Mouse (Mus musculus): ENCODE results near the gene Rabepk. TPM values are rescaled to one million over a fixed set of nuclear protein-coding genes. Genes with fewer than 3 reads are reported as not detected.

Gene Rabepk
- polyA plus RNA-seq, 1 experiment from 2014 or later: 24.6 TPM

DNA sequence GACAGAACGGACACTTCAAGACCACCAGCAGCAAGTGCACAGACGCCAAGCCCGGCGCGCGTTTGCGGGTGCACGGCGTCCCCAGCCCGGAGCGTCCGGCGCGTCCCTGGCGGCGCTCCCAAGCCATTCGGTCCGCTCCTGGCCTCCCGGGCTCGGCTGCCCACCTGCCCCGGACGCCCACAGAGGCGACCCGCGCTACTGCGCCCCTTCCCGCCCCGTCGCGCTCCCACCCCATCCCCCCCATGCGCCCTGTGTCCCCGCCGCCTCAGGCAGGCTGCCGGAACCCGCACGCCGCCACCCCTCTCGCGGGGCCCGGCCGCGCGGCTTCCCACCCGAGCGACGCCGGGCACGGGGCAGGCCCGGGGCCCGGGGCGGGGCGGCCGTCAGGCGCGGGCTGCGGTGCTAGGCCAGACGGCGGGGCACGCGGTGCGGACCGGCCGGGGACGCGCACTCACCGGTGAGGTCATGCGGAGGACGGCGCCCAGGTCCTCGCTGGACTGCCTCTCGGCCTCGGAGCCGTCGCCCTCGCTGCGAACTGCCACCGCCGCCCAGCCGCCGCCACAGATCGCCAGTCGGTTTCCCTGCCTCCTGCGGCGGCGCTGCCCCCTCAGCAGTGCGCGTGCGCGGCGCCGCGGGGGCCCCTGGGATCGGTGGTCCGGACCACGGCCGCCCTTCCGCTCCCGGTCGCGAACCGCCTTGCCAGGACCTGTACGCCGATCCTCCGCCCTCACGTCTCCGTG is 45.7 kb downstream of the Rabepk start:
- H3K36me3 ChIP-seq: no peaks in the 10 kb centered on the region
- peak overlapping the region; percentile 61 for H3K4me2 ChIP-seq (replicated peaks)
- H3K9me3 ChIP-seq: no peaks in the 10 kb centered on the region
- peaks cover 15% of the 10 kb centered on the region for H3K4me1 ChIP-seq
- peak overlapping the region; percentile 93 for H3K27ac ChIP-seq (replicated peaks)
- peak overlapping the region; percentile 91 for H3K4me3 ChIP-seq
- under 1% methylated on average over 72 of the region's 106 CpGs for WGBS
- H3K9ac ChIP-seq (replicated peaks): peak overlapping the region; percentile 98
- peak; percentile 94 for ATAC-seq (ENCODE audit: low FRiP score, low read depth)
- no peaks in the 10 kb centered on the region for H3K27me3 ChIP-seq

DNA sequence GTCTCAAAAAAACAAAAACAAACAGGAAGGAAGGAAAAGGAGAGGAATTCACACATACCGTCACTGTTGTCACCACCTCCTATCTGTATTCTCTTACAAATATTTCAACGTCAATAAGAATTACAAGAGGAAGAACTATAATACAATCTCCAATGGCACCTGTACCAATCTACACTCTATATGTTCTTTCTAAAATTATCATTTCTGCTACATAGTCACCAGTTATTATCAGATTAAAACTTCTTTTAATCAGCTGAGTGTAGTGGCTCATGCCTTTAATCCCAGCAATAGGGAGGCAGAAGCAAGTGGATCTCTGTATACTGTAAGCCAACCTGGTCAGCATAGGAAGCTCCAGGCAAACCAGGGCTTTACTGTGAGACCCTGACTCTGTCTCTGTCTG is 49.5 kb downstream of the Rabepk start:
- H3K4me2 ChIP-seq (replicated peaks): no peak overlapping the region
- no peaks in the 10 kb centered on the region for H3K36me3 ChIP-seq
- no peaks in the 10 kb centered on the region for H3K27me3 ChIP-seq
- no peaks in the 10 kb centered on the region for H3K9me3 ChIP-seq
- no peak overlapping the region for H3K27ac ChIP-seq (replicated peaks)
- no peak overlapping the region for H3K9ac ChIP-seq (replicated peaks)
- 95% methylated on average over 2 of the region's 2 CpGs for WGBS
- peaks cover 15% of the 10 kb centered on the region for H3K4me1 ChIP-seq
- no peak for ATAC-seq (ENCODE audit: low FRiP score, low read depth)
- no peak overlapping the region for H3K4me3 ChIP-seq

DNA sequence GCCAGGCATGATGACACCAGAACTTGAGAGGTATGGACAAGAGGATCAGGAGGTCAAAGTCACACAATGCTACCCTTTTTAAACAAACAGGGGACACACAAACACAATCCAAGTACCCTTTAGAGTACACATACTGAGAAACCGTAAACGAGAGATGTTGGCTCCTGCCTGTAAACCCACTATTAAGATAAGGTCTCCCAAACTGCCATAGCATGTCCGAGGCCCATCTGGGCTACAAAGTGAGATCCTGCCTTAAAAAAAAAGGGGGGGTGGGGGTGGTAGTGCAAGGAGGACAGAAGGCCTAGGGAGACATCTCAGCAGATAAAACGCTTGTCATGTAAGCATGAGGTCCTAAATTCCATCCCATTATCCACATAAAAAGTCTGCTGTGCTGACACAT is 51.2 kb downstream of the Rabepk start:
- Histone ChIP-seq H3K9ac (replicated peaks) (no peak overlapping the region), H3K4me2 (replicated peaks) (no peak overlapping the region), H3K9me3 (no peaks in the 10 kb centered on the region), H3K4me1 (peaks cover 11% of the 10 kb centered on the region), H3K27ac (replicated peaks) (no peak overlapping the region), H3K36me3 (peaks cover 4% of the 10 kb centered on the region; the same call in 1 of the 2 replicates), H3K27me3 (no peaks in the 10 kb centered on the region), H3K4me3 (no peak overlapping the region)
- ATAC-seq (ENCODE audit: low FRiP score, low read depth): no peak
- WGBS: 97% methylated on average over 4 of the region's 4 CpGs

DNA sequence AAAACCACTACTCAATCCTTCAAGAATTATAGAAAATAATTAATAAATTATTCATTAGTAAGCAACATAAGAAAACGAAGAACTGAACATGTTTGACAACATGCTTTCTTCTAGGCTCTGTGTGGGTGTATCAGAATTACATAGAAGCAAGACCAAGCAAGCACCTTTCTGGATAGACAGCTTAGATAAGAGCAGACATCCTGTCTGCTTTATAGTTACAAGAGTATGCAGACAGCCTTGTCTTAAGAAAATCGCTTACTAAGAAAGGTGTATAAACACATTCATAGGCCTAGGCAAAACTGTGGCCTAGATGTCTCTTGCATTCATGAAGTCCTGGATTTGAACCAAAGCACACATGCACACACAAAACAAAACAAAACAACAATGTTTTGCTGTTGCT is 54.0 kb downstream of the Rabepk start:
- ATAC-seq (ENCODE audit: low FRiP score, low read depth): no peak
- Histone ChIP-seq H3K4me1 (no peaks in the 10 kb centered on the region), H3K9ac (replicated peaks) (no peak overlapping the region), H3K27ac (replicated peaks) (no peak overlapping the region), H3K9me3 (no peaks in the 10 kb centered on the region), H3K27me3 (no peaks in the 10 kb centered on the region), H3K36me3 (peaks cover 4% of the 10 kb centered on the region; the same call in 1 of the 2 replicates), H3K4me2 (replicated peaks) (no peak overlapping the region), H3K4me3 (no peak overlapping the region)
- WGBS: 100% methylated on average over 2 of the region's 2 CpGs

DNA sequence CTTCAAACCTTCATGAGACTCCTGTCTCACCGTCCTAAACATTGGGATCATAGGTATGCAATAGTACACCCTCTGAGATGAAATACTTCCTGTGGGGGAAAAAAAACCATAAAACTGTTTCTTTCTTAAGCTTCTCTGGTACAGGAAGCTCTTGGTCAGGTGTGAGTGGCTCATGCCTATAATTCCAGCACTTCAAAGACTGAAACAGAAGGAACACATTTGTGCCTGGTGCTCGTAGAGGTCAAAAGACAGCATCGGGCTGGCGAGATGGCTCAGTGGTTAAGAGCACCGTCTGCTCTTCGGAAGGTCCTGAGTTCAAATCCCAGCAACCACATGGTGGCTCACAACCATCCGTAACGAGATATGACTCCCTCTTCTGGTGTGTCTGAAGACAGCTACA is 55.2 kb downstream of the Rabepk start:
- H3K36me3 ChIP-seq: peaks cover 4% of the 10 kb centered on the region; the same call in 1 of the 2 replicates
- H3K4me1 ChIP-seq: no peaks in the 10 kb centered on the region
- H3K4me3 ChIP-seq: no peak overlapping the region
- H3K27me3 ChIP-seq: no peaks in the 10 kb centered on the region
- no peak overlapping the region for H3K9ac ChIP-seq (replicated peaks)
- no peaks in the 10 kb centered on the region for H3K9me3 ChIP-seq
- 97% methylated on average over 8 of the region's 8 CpGs for WGBS
- no peak overlapping the region for H3K4me2 ChIP-seq (replicated peaks)
- no peak for ATAC-seq (ENCODE audit: low FRiP score, low read depth)
- no peak overlapping the region for H3K27ac ChIP-seq (replicated peaks)

DNA sequence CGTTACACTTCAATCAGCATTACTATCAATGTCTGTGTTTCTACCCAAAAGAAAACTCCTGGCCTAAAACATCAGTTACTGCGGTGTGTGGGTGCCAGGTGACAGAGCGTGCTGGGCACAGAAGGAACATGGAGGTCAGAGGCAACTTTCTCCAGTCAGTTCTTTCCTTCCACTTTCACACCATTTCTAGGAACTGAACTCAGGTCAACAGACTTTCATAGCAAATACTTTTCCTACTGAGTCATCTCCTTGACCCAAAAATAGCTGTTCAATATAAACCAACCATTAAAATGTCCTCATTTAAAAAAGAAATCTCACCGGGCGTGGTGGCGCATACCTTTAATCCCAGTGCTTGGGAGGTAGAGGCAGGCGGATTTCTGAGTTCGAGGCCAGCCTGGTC is 57.0 kb downstream of the Rabepk start:
- Histone ChIP-seq H3K9me3 (no peaks in the 10 kb centered on the region), H3K27ac (replicated peaks) (no peak overlapping the region), H3K4me1 (no peaks in the 10 kb centered on the region), H3K27me3 (no peaks in the 10 kb centered on the region), H3K9ac (replicated peaks) (no peak overlapping the region), H3K4me3 (no peak overlapping the region), H3K36me3 (peaks cover 4% of the 10 kb centered on the region; the same call in 1 of the 2 replicates), H3K4me2 (replicated peaks) (no peak overlapping the region)
- WGBS: 95% methylated on average over 8 of the region's 8 CpGs
- ATAC-seq (ENCODE audit: low FRiP score, low read depth): no peak

DNA sequence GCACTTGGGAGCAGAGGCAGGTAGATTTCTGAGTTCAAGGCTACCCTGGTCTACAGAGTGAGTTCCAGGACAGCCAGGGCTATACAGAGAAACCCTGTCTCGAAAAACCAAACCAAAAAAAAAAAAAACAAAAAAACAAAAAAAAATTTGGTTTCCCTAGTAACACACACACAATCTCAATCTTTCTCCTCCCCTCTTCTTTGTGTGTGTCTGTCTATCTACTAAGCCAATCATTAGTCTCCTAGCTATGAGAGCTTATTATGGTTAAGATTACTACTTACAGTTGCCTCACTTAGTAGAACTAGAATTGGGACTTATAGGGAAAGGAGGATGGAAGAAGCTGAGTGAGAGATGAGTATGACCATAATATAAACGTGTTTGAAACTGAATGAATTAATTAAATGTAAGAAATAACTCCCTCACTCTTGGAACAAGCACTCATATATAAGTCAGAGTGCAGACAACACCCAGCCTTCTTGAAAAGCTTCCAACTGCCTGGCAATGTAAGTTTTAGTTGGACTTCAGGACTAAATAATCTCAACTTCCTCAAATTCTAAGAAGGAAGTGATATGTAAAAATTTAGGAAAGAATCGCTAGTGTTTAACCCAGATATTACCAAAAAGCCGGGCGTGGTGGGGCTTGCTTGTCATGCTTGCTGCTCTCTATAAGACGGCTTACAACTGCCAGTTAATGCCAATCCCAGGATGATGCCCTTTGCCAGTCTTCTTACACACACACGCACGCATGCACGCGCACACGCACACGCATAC is 58.1 kb downstream of the Rabepk start:
- no peak overlapping the region for H3K9ac ChIP-seq (replicated peaks)
- H3K27me3 ChIP-seq: no peaks in the 10 kb centered on the region
- H3K9me3 ChIP-seq: no peaks in the 10 kb centered on the region
- 92% methylated on average over 12 of the region's 12 CpGs for WGBS
- H3K4me2 ChIP-seq (replicated peaks): no peak overlapping the region
- no peak overlapping the region for H3K27ac ChIP-seq (replicated peaks)
- no peaks in the 10 kb centered on the region for H3K4me1 ChIP-seq
- no peak for ATAC-seq (ENCODE audit: low FRiP score, low read depth)
- H3K36me3 ChIP-seq: peaks cover 4% of the 10 kb centered on the region; the same call in 1 of the 2 replicates
- no peak overlapping the region for H3K4me3 ChIP-seq

DNA sequence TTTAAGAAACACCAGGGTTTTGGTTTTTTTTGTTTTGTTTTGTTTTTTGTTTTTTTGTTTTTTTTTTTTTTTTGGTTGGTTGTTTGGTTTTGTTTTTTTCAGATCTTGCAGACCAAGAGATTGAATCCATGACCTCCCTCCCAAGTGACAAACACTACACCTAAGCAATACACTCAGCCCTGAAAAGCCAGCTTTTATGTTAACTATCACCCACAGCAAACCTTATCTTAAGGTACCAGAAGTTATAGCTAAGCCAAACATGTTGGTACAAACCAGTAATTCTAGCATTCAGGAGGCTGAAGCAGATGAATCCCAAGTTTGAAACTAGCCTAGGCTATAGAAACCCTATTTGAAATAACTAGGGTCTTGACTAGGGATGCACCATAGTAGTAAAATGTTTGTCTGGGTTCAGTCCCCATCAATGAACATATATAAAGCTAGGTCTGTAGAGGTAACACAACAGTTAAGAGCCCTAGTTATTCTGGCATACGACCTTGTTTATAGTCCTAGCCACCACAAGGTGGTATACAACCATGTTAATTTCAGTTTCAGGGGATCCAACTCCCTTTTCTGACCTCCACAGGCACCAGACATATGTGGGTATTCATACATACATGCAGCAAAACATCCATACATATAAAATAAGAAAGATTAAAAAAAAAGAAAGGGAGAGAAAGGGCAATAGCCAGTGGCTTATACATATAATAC is 59.9 kb downstream of the Rabepk start:
- ATAC-seq (ENCODE audit: low FRiP score, low read depth): no peak
- Histone ChIP-seq H3K9ac (replicated peaks) (no peak overlapping the region), H3K4me1 (no peaks in the 10 kb centered on the region), H3K27me3 (no peaks in the 10 kb centered on the region), H3K36me3 (peaks cover 4% of the 10 kb centered on the region; the same call in 1 of the 2 replicates), H3K4me2 (replicated peaks) (no peak overlapping the region), H3K9me3 (no peaks in the 10 kb centered on the region), H3K4me3 (no peak overlapping the region), H3K27ac (replicated peaks) (no peak overlapping the region)
- WGBS: 87% methylated on average over 1 of the region's 1 CpGs

DNA sequence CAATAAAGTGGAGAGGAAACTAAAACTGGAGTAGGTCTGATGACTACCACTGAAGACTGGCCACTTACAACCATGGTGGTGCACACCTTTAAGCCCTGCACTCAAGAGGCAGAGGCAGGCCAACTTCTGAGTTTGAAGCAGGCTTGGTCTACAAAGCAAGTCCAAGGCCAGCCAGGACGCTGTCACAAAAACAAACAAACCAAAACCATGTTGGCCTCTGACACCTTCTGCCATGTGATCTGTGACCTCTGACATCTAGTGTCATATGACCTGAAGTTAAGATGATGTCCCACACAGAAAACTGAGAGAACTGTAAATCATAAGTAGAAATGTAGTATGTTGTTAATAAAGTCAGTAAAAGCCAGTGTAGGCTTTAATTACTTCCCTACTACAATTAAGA is 61.8 kb downstream of the Rabepk start:
- Histone ChIP-seq H3K27me3 (no peaks in the 10 kb centered on the region), H3K4me1 (no peaks in the 10 kb centered on the region), H3K9ac (replicated peaks) (no peak overlapping the region), H3K4me3 (no peak overlapping the region), H3K9me3 (no peaks in the 10 kb centered on the region), H3K4me2 (replicated peaks) (no peak overlapping the region), H3K36me3 (no peaks in the 10 kb centered on the region), H3K27ac (replicated peaks) (no peak overlapping the region)
- no peak for ATAC-seq (ENCODE audit: low FRiP score, low read depth)
- WGBS: 71% methylated on average over 1 of the region's 1 CpGs

DNA sequence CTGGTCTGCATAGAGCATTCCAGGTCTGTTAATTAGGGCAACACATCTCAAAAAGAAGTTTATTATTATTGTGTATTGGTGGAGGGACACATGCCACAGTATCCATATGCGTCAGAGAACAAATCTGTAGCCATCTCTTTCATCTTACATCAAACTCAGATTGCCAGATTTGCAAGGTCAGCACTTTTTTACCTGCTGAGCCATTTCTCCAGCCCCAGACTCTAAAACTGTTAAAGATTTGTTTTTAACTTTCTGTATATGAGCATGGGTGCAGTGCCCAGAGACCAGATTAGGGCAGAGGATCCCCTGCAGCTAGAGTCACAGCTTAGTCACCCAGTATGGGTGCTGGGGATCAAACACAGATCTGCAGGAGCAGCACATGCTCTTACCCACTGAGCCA is 63.1 kb downstream of the Rabepk start:
- no peak for ATAC-seq (ENCODE audit: low FRiP score, low read depth)
- no peak overlapping the region for H3K9ac ChIP-seq (replicated peaks)
- H3K4me1 ChIP-seq: no peaks in the 10 kb centered on the region
- WGBS: 86% methylated on average over 1 of the region's 1 CpGs
- H3K4me2 ChIP-seq (replicated peaks): no peak overlapping the region
- no peaks in the 10 kb centered on the region for H3K36me3 ChIP-seq
- no peaks in the 10 kb centered on the region for H3K9me3 ChIP-seq
- no peaks in the 10 kb centered on the region for H3K27me3 ChIP-seq
- no peak overlapping the region for H3K4me3 ChIP-seq
- H3K27ac ChIP-seq (replicated peaks): no peak overlapping the region

All from midbrain, embryonic 12.5 days (tissue).